Mouse (Mus musculus) lung, postnatal 25 days (tissue): Measurements from ENCODE around the gene Ryr3.
A peak's percentile ranks its signal among the peaks of the same experiment; 100 is the strongest.

Experiments used
- DNase-seq: peaks from one replicate; pipeline ENCODE4 v3.0.0; 2022; ENCODE audit warnings: low spot score

The Ryr3 gene

DNA sequence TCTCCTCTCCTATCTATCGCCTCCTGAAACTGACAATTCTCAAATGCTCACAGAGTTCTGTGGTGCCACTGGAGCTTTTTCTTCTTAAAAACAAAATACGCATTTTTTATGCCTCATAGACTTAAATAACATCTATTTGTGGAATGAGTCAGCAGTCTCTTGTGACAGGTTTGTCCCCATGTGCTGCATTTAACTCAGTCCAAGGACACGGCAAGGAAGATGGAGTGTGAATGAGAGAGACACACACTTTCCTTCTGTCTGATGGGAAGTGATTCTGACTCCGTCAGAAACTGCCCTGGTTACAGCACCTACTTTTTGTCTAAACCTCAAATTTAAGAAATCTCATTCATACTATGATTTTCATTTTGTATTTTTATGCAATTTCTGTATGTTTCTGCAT lies 306.3 kb downstream of the Ryr3 start:
- DNase-seq = no peak

- no peak for DNase-seq
These were observed 307.8 kb downstream of the Ryr3 start for GRCm38 (mm10) chr2:112909142-112909541.

DNA sequence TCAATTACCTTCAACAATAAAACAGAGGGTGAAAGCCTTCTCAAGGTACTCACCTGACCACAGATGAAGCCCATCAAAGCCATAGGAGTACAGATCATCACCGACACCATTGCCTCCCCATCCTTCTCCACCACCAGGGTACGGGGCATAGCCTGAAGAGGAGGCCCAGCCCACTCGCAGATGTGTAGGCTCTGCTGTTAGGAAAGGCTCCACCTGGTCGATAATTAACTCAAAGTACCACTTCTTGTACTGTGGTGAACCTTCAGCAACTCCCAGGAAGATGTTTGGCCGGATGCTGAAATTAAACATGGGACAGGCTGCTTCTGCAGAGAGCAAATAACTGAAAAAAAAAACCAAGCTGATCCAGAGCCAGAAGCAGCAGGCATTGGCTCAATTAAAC lies 316.1 kb downstream of the Ryr3 start:
- DNase-seq = no peak

DNA sequence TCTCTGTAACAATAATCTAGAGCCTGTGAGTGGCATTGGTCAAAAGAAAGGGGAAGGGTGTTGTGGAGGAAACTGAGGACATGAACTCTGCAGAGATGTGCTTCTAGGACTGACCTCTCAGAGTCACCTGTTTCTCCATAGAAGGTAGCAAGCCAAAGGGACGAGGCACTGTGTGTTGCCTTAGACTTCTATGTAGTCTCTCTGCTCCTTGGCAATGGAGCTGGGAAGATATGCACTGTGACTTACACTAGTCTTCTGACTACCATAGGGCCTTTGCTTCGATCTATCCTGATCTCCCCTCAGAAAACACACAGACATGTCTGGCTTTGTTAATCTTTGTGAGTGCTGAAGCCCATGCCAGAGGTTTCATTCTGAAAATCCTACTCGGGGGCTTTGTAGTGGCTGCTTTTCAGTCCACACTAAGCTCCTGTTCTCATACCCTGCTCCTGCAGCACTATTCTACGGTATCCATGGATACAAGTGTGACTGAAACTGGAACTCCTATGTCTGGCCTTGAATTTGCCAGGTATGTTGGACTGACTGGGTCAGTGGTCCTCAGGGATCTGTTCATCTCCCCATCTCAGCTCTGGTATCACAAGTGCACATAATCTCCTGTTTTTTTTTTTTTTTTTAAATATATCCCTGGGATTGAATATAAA lies 332.3 kb downstream of the Ryr3 start:
- DNase-seq = no peak

GRCm38 (mm10) chr2:112881805-112882204 lies 335.1 kb downstream of the Ryr3 start:
- no peak for DNase-seq

DNA sequence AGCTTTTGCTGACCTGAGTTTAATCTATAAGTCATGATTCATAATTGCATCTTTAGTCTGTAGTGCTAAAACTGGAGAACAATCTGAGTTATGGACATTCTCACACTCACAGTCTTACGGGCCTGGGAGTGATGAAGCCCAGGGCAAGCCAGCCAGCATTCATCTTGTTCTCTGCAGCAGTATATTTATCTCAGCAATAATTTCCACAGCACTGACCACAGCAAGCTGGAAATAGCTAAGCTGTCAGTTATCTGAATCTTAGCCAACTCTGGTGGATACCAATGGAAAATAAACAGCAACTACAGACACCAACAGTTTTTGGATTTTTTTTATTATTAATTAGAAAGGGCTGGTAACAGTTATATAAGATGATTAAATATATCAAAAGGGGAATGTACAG lies 335.5 kb downstream of the Ryr3 start:
- no peak for DNase-seq

- no peak for DNase-seq
These were observed 339.5 kb downstream of the Ryr3 start for GRCm38 (mm10) chr2:112877404-112877803.

- no peak for DNase-seq
These were observed 350.8 kb downstream of the Ryr3 start for GRCm38 (mm10) chr2:112866043-112866551.

DNA sequence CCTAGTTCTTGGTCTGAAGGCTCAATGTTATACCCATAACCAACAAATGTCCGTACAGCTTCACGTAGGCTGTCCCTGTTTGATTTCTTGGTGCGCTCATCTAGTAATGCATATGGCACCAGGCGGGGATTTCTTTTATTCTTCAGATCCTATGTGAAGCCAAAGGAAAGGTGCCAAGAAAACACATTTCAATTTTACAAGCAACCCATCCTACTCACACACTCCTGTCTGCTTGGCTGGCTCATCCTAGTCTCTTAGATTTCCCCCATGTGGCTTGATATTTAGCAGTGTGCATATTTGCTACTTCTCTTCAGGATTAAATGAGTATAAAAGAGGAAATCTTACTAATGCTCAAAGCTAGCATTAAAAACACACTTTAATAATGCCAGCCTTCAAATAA lies 355.1 kb downstream of the Ryr3 start:
- no peak for DNase-seq

DNA sequence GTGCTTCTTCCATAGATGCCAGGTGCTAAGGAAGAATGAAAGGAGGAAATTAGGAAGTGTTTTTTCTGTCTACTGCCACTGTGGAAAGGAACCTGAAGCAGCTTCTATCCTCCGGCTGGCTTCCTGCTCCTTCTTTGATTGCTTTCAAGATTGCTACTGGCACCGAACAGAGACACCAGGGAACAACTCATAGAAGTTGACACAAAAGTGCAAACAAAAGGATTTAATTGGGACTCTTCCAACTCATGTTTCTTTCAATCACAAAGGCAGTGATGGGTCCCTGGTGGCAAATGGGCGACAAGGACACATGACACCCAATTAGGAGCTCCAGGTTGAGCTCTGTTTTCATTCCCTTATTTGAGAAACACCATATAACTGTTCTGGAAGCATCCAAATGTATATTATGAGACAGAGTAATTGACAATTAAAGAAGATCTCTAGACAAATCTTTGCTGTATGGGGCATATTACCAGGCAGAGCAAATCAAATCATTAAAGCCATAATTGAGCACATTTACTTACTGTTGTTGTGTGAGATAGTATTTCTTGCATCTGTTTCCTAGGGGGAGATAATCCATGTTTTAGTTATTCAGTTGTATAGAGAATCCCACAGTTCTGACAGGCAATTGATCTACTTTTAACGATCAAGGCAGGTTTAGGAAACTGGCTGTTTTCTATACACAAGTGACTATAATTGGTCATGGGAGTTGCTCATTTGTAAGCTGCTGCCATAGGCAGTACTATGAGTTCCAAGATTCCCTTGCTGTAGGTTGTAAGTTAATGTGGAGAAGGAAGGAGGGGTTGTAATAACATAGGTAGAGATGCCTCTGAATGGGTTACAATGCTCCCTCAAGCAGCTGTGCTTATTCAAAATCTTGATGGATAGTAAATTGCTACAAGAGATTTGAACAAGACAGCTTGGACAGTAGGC lies 371.0 kb downstream of the Ryr3 start:
- no peak for DNase-seq

DNA sequence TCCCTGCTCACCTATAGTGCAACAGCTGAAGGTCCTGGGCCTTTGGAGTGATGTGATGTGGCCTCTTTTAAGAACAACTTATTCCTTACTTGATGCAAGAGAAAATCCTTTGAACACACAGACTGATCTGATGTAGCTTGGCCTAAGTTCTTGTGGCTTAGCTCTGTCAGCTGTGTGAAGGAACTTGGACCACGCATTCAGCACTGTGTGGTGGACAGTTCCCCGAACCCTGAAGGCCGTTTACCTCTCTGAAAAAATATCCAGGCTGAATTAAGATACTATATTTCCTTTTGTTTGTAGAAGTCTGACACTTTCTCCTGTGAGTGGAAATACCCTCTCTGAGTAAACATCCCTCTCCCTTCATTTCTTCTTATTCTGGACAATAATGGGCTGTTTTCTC lies 374.0 kb downstream of the Ryr3 start:
- no peak for DNase-seq

DNA sequence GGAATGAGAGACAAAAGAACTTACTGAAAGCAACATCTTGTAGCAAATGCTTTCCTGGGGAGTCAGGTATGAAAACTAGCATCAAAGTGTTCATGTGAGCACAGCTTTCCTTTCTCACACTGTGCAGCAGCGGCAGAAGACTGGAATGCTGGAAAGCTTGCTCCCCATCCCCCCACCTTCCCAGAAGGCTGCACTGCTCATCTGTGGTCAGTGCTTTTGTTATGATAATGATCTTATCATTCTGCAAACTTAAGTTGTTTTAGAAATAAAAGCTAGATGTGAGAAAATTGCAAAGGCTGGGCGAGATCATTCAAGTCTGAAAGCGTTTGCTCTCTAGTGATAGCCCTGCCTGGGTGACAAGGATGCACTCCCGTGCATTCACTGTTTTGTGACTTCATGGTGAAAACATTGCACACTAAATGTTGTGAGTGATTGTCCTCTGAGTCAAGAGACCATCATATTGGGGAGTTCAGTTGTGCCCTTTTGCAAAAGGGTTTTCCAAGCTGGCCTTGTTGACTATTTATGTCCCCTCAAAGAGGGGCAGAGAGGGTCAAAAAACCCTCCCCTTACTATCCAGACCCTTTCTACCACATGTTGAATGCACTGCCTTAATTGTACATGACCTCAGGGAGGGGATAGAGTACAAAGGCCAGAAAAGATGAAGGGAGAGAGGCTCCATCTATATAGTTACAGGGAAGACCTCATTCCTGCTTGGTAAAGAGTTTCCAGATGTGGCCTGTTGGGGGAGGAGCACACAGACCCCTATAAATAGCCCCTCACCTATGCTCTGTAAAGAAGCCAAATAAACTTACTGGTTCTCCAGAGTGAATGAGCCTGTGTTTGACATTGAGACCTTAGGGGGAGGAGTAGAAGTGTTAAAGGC lies 385.2 kb downstream of the Ryr3 start:
- DNase-seq = no peak

- DNase-seq = no peak
These were observed 390.3 kb downstream of the Ryr3 start for GRCm38 (mm10) chr2:112826571-112826970.

DNA sequence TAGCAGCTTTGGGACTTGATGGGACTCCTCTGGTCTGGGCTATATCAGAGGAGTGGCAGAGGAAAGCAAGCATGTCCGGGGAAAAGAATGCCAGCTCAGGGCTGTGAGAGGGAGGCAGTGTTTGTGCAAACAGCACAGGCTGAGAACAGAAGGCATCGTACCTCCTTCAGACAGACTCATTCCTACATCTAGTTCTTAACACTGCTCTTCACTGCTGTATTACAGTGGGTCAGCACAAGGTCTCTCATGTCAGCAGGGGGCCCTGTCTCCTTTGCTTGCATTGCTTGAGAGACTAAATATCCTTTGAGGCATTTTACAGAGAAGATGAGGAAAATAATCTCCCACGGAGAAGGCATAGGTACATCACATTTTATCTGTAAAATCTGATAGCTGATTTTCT lies 394.2 kb downstream of the Ryr3 start:
- no peak for DNase-seq

DNA sequence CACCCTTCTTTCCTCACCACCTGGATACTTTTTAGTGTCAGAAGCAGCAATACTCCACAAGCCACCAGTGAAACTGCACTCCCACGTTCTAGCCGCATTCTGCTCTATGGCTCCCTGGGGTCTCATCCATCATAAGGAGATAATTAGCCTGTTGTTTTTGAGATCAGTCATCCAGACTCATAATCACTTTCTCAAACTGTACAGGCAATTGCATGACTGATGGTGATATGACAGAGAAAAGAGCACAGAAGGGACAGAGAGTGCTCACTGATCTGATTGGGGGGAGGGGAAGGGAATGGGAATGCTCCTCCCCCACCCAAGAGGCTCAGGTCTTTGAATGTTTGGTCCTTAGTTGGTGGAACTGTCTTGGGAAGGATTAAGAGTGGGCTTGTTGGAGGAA lies 397.8 kb downstream of the Ryr3 start:
- DNase-seq = no peak

DNA sequence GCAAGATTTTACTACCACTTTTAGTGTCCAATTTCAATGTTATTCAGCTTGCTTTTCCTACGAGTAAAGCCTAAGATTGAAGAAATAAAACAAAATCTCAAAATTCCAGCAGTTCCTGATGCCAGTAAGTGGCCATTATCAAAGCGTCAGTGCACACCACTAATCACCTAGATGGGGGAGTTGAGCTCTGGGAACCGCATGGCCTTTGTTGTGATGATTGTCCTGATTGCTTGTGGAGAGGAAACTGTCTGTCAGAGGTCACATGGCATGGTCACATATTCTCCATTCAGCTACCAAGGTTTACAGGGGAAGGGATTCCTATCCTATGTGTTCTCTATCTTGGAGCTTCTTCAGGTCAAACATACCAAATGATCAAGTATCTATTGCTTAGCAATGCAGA lies 399.9 kb downstream of the Ryr3 start:
- DNase-seq = no peak

DNA sequence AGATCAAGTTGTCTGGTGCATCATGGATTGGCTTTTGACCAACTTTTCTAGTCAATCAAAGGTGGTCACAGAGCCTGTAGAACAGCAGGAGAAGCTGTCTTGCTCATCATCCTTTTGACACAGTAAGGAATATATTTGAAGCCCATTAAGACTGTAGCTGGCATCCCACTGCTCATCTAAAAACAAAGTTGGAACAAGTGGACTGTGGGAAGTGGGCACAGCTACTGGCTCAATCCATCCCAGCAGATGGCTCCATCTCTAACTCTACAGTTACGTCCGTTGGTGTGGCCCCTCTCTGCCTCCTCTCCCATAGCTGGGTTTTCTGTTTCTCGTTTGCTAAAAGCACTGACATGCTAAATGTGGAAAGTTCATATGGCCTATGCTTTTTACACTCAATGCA lies 400.9 kb downstream of the Ryr3 start:
- no peak for DNase-seq

DNA sequence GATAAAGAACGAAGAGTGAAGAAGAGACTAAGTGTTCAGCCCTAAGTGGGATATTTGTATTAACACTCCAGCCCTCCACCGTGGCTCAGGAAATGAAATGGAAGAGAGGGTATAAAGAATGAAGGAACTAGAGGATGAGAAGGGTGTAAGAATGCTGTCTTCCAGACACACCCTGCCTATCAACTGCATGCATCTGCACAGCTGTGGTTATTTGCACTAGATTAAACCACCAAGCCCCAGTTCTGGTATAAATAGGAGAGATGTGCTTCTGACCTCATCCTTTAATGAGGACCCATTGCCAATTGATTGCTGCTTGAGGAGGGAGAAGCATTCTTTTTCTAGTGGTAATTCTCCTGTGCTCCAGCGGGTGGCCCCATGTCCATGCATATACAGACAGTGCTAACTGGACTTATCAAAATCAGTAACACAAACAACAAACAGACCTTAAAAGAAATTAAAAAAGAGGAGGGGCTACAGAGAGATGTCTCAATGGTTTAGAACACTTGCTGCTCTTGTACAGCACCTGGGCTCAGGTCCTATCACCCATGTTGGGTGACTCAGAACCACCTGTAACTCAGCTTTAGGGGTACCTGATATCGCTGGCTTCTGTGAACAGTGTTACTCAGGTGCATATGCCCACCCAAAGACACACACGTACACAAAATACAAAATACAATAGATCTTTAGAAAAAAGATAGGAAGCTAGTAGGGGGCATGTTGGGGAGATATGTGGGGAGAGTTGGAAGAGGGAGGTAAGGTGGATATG lies 404.1 kb downstream of the Ryr3 start:
- no peak for DNase-seq

- DNase-seq = no peak
These were observed 410.9 kb downstream of the Ryr3 start for GRCm38 (mm10) chr2:112806015-112806414.

DNA sequence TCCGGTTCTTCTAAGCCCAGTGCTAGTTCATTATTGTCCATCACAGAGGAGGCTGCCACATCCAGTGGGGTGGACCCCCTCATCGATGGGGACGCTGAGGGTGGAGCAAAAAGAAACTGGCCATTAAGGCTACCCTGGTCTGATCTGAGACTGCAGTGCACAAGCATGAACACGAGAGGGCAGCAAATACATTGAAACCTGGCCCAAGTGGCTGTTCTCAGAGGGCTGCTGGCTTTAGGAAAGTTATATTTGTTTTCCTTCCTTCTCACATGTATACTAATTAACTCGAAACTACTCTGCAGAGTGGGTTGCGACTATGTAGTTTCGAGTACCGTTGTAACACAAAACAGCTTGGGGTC lies 416.9 kb downstream of the Ryr3 start:
- DNase-seq = peak; percentile 47

GRCm38 (mm10) chr2:112799351-112799994 lies 417.4 kb downstream of the Ryr3 start:
- DNase-seq = no peak
